Mouse (Mus musculus) spleen, adult 12 weeks (tissue): Measurements from ENCODE around the gene Rbfox2.

Source experiments
- DNase-seq: peaks from one replicate; pipeline ENCODE4 v3.0.0; 2022; ENCODE audit warnings: low spot score

The Rbfox2 gene

DNA sequence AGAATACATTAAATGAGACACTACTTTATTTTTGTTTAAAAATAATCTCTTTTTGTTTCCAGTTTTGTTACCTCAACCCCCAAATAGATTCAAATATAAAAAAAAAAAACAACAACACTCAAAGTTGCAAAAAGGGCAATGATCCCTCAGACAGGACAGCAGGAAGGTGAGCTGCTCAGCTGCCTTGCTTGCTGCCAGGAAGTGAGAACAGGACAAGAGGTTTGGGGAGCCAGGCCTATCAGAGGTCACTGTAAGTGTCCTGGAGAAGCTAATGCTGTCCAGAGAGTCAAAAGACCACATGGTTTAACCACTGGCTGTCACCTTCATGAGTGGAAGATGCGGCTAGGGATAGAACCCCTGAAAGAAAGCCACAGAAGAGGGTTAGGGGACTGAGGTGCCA lies 161.8 kb downstream of the Rbfox2 start:
- DNase-seq = no peak

DNA sequence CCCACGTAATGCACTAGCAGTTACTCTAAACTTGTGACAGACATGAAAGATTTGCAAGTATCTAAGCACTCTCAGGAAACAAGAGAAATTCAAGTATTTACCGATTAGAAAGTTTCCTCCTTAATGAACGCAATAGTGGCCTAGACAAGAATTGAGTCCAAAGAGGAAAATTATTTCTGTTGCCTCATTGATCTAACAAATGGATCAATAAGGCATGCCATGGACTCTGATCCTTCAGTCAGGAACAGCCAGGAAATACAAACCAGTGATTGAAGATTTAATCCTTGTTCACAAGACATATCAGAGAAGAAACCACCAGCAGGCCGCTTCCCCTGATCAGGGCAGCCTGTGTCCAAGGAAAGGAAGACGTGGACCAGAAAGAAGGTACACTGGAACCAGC lies 164.0 kb downstream of the Rbfox2 start:
- no peak for DNase-seq

DNA sequence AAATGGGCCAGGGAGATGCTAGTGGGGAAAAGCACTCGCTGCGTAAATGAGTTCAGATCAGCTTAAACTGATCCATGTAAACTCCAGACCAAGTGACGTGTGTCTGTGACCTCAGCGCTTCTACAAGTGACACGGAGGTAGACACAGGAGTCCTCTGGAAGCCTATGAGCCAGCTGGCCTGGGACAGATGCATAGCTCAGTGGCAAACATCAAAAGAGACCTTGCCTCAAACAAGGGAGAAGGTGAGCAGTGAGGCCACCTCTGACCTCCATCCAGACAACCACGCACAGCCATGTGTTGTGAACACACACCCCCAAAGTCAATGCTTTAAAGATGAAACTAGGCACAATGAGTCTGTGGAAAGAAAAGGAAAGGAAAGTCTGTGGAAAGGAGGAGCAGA lies 164.5 kb downstream of the Rbfox2 start:
- DNase-seq = no peak

DNA sequence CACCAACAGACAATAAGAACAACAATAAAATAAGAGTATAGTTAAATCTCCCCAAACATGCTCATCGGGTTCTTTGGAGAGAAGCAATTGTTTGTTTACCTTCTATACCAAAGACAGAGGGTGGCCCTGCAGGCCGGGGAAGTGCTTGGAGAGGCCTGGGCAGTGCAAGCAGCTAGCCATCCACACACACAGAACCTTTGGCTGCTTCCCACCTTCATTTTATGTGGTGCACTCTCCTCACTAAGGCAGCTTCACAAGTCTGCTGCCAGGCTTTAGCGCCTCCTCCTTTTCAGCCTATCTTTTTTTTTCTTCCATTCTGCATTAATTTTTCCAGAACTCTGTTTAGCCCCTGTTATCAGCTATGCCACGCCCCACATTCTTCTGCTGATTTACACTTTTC lies 165.1 kb downstream of the Rbfox2 start:
- DNase-seq = no peak

DNA sequence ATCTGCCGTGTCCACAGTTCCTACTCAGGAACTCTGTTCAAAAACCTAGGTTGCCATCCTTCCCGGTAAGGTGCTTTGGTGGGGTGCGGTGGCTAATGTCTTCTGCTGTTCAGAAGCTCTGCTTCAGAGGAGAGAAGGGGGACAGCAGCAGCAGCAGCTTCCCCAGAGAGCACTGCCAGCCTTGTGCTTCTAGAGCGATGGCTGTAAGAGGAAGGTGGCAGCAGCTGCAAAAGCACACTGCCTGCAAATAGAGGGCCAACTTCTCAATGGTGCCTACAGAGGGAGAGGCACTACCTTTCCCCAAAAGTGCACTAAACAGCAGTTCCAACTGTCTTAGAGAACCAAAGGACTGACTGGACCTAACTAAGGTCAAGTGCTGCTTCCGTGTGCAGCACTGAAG lies 168.5 kb downstream of the Rbfox2 start:
- DNase-seq = no peak

DNA sequence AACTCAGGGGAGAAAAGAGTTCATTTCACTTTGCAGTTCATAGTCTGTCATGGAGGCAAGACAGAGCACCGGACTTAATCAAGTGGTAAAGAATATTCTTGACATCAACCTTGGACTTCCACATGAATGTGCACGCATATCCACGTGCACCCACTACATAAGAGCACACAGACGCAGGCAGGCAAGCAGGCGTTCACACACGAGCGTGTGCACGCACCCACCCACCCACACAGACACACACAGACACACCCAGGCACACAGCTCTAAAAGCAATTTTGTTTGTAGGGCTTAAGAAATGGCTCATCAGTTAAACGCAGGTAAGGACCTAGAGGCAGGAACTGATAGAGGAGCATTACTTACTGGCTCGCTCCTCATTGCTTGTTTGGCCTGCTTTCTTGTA lies 172.3 kb downstream of the Rbfox2 start:
- DNase-seq = no peak

DNA sequence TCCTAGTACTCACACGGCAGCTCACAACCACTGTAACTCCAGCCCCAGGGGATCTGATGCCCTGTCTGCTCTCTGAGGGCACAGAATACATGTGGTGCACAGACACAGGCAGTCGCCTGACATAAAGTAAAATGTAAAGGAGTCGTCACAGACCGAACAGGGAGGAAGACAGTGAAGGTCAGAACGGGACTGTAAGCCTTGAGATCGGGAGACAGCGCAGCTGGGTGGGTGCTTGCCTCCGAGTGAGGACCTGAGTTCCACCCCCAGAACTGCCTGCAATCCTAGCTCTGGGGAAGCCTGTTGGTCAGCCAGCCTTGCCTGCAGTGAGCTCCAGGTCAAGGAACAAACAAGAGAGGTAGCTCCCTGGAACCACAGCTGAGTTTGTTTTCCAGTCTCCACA lies 177.7 kb downstream of the Rbfox2 start:
- DNase-seq = no peak

DNA sequence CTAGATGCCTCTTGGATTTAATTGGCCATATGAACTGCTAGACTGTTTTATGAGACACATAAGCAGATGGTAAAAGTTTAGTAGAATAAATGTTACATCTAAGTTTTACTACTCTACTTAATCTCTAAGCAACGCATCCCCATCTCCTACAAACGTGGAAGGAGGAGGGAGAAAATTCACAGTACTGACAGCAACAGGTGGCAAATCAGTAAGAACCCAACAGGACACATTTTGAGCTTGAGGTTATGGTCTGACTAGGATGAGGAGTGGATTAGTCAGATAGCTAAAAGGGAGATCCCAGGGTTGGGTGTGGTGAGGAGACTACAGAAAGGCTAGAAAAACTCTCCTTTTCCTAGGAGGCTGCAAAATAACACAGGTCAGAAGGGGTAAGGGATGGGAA lies 179.1 kb downstream of the Rbfox2 start:
- no peak for DNase-seq

DNA sequence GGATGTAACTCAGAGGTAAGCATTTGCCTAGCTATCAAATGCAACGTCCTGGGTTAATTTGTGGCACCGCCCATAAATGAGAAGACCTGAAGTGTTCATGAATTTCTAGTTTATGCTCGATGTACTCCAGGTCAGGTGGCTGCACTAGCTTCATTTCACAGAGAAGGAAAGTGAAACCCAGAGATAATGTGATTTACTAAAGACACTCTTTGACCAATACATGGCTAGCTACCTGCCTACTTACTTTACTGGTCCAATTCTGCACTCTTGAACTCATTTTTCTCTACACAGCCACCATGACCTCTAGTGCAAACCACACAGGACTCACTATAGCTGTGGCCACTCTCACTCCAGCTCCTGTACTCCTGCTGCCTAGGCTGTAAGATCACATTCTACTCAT lies 180.1 kb downstream of the Rbfox2 start:
- DNase-seq = no peak

DNA sequence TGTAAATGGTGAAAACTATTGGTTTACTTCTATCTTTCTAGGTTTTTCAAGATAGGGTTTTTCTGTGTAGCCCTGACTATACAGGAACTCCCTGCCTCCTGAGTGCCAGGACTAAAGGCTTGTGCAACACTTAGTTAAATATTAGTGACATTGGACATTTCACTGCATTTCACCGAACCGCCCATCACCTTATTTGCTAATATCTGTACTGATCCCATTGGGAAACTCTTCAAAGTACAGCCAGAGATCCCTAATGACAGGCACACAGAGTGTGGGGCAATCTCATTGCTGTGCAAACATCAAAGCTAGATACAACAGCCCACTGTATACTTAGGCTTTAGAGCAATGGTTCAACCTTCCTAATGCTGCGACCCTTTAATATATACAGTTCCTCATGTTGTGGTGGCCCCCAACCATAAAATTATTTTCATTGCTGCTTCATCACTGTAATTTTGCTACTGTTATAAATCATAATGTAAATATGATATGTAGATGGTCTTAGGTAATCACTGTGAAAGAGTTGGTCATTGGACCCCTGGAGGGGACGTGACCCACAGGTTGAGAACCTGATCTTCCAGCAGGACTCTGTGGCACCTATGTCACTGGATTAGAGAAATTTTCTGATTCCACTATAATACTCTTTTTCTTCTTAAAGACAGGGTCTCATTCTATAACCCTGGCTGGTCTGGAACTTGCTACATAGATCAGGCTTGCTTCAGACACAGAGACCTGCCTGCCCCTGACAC lies 182.3 kb downstream of the Rbfox2 start:
- DNase-seq = no peak

DNA sequence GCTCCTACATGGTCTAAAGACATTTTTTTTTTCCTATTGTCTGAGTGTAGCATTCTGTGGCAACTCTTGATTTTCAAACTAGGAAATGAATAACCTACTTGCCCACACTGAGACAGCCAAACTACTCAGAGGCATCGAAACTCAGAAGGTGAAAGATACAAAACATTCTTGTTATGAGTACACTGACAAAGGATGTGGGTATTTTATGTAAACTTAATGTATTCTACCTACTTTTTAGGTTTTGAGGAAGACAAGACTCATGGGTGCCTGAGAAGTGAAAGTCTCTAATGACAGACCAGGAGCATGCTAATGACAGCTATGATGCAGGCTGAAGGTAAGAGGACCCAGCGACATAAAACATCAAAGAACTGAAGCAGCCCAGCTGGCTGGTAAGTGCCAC lies 184.0 kb downstream of the Rbfox2 start:
- DNase-seq = no peak

DNA sequence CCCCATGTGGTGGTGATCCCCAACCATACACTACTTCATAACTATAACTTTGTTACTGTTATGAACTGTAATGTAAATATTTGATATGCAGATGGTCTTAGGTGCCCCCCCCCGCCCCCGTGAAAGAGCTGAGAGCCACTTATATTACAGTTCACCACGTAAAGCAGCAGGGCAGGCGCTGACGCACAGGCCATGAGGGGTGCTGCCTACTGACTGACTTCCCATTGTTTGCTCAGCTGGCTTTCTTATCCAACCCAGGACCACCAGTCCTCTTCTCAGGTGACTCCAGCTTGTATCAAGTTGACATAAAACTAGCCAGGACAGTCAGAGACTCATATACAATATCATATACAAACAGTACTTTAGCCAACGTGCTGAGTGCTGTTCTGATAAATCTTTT lies 184.6 kb downstream of the Rbfox2 start:
- no peak for DNase-seq

DNA sequence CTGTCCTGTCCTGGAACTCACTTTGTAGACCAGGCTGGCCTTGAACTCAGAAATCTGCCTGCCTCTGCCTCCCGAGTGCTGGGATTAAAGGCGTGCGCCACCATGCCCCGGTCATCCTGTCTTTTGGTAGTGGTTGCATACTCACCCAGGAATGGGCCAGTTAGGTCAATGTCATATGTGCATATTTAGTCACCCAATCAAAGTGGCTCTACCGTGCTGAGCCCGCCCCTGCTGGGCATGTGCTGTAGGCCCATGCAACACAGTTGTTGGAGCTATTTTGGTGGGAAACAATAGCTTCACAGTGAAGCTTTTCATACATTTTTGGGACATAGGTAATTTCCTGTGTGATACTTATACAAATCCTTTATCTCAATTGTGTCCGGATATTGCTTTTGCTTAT lies 187.1 kb downstream of the Rbfox2 start:
- no peak for DNase-seq

DNA sequence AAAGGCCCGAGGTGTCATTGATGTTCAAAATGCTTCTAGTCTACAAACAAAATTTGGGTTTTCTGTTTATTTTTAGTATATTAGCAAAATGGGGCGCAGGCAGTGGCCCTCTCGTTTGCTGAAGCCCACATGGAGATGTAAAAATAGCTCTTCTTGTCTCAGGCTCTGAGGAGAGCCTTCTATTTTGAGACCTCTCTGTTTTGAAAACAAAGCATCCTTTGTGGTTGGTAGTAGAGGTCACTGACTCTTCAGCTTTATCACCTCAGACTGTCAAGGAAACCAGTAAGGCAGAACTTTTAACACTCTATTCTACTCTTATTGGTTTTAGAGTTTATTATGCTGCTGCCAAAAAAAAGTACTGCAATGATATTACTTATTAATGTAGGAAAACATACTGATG lies 189.6 kb downstream of the Rbfox2 start:
- no peak for DNase-seq

DNA sequence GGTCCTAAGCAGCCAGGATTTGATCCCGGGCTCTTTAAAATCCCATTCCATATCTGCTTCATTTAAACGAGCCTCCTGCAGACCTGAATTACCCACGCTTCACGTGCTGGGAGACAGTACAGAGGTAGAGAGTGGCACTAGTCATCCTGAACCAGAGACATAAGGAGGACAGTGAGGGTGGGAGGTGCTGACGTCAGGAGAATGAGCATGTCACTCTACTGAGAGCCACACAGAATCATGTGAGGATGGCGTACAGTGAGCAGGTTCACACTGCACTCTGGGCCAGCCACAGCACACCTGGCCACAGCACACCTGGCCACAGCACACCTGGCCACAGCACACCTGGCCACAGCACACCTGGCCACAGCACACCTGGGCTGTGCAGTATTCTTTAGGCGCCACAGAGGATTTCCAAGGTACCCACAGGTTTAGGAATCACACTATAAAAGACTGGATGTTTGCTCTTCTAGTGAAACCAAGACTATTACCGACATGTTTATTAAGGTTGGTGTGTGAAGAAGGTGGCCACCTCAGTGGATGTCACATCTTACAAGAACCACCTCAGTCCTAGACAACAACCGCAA lies 190.6 kb downstream of the Rbfox2 start:
- no peak for DNase-seq

DNA sequence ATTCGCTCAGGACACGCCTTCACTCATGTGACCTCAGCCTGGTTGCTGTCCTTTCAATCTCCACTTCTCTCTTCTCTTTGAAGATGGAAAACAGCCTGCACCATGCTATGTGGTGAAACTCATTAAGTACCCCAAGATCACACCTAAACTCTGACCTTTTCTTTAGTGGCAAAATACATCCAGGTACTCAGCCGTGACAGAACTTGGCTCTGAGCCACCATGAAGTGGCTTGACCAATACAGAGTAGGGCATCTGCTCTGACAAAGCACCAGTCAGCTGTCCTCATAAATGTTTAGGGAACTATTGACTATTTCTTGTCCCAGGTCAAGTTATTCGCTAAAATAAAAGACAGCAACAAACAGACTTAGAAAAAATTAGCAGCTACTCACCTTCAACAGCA lies 191.3 kb downstream of the Rbfox2 start:
- DNase-seq = no peak

DNA sequence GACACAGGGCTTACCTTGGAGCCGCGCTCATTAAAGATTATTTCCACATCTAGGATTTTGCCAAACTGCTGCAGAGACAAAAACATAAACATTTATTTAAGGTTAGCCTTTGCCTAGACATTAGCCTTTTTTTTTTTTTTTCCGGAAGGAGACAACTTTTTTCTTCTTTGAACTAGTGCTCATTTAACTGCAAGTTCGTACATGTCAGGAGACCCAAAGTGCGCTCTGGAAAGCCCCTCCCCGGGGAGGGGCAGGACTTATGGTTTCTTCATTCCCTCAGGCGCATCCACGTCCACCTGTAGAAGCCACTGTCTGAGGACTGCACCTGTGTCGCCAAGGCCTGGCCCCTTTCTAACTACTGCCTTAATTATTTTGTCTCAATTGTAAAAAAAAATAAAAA lies 193.2 kb downstream of the Rbfox2 start:
- DNase-seq = no peak

DNA sequence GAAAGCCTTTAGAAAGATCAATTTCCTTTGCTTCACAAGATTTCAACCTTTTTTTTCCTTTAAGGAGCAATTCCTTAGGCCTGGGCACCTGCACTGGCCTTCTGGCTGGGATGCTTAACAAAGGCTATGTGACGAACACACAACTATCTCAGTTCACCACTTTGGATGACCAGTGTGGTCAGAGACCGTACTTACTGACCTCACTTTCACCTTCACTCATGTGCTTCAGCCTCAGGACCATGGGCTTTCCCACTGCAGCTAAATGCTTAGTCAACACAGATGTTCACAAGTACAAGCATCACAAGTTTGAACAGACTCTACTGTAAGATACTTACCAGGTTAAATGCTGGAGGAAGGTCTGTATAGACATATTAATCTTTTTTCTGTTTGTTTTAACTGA lies 194.4 kb downstream of the Rbfox2 start:
- DNase-seq = no peak

DNA sequence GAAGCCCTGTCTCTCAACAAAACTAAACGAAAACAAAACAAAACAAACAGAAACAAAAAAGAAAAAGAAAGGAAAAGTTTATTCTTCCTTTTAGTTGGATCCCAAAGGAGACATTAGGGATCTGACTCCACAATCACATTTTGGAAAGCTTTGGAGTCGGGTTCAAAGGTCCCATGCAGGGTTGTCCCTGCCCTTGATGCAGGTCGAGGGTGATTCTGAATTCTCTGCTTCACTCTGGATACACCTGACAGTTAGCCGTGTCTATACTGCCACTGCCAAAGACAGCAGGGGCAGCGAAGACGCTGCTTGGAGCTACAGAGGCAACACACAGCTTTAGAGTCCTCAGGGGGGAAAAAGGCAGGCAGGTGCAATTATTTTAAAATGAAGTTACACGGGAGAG lies 194.9 kb downstream of the Rbfox2 start:
- DNase-seq = no peak

DNA sequence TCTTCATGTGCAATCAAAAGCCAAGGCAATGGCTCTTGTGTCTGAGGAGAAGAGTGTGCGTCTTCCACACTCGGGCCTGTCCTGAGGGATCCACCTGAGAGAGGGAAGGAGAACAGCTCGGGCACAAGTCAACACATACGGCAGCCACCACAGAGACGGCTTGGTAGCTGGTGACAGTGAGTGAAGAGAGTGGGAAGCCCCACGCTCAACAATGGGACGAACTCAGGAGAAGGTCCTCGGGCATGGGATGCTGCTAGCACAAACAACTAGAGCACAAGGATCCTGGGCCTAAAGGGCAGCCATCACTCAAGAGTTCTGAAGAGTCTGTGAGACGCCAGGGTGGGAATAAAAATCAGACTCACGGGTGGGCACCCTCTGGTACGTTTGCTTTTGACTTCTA lies 196.4 kb downstream of the Rbfox2 start:
- no peak for DNase-seq

DNA sequence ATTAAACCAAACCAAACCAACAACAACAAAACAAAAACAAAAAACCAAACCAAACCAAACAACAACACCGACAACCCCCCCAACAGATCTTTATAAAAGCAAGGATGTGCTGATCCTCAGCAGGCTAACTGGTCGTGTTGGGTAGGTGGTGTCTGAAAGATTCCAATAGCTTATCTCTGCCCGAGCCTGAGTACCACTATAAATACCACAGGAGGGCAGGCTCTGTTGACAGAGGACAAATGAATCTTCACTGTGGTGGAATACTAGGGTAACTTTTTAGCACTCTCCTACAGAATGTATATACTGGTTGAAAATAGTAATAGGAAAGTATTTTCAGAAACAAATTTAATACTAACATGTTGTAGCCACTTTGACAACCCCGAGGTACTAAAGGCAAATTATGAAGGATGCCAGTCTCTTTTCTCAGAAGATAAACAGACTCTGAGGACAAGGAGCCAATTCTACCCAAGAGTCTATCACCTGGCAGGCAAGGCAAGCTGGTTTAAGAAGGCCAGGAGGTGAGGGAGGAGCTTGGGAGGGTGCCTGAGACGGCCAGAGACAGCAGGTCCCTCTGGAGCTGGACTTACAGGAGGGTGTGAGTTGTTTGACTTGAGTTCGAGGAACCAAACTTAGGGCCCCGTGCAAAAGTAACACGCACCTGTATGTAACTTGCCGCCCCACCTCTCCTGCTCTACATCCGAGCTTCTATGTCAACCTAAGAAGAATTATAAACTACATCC lies 199.5 kb downstream of the Rbfox2 start:
- DNase-seq = no peak

DNA sequence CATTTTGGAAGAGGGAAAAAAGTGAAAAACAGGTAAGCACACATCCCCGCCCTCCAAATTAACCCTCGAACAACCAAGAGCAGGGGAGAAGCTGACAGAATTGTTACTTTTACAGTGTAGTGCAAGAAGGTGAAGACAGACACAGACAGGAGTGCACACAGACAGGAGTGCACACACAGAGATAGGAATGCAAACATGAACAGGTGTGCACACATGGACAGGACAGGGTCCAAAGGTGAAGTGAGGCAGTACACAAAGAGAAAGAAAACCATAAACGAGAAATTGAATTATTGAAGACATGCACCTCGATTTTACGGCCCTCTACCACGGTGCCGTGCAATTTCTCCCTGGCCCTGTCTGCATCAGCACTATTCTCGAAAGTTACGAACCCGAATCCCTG lies 201.5 kb downstream of the Rbfox2 start:
- DNase-seq = no peak

DNA sequence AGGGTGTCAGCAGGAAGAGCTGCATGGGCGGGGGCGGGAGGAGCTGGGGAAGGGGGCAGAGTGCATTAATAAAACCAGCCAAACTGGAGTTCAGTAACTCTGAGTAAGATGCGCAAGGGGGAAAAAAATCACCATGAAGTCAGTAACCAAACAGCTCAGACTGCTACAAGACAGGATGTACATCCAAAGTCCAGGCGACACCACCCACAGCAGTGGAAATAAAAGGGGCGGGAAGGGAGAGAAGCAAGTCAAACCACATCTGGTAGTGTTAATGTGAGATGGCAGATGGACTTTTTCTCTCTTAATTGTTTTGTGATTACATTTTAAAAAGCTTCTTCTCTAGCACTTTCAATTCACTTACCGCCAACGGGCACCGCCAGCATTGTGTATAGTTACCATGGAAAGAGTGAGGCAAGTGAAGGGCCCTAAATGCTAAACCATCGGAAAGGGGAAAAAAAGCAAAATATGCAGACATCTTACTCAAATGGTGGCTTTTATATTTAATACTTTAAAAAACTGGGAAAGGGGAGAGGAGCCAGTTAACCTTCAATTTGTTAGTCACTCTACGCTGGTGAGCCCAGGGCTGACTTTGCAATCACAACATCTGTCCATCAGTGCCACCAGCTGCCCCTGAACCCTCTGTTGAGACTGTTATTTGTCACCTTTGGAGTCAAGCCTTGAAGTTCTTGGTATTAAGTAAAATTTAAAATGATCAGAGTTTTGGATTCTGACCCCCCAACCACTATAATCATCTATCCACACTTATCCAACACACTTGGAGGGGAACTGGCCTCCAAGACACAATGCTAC lies 202.2 kb downstream of the Rbfox2 start:
- no peak for DNase-seq
